ENCODE assay signal across 9 mouse cellular contexts in the genomic region with DNA sequence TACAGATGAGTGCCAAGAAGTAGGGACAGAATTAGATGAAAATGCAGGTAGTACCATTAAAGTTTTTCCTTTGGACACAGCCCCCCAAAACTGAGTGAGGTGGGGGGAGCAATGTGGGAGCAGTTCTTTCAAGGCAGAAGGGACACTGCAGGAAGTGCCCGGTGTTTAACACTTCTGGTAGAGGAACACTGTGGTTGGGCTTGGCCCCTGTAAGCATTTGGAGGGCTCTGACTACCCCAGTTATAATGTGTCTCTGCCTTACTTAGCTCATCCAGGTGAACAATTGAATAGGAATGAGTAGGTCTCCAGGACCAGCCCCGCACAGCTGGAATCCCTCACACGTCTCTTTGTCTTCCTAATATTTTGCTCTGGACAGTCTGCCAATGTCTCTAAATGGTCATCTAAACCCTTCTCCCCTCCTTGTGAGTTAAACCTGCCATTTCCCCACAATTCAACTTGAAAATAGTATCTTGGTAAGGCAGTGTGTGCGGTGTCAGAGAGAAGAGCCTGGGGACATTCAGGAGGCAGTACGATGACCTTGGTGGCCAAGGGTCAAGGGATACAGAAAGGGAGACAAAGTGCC.
DNase-seq lines count a peak whose midpoint lies in the region; ATAC-seq and TF ChIP-seq lines count a peak whose summit lies in the region.
"Had no signal": no experiment of that assay in that cellular context is flagged by ENCODE, and none has a peak within 500 bp of the region (broad histone marks: within the 10 kb centered on the region; RNA-seq: fewer than 3 reads in every experiment).

No protein-coding gene starts in this region.

- H3K36me3 ChIP-seq in lung, embryonic 14.5 days (ENCODE audit: insufficient read depth), result no peaks in the 10 kb centered on the region
- no peaks in the 10 kb centered on the region for H3K36me3 ChIP-seq in forebrain, embryonic 11.5 days (ENCODE audit: control insufficient read depth, insufficient read depth, low read length)
- no peaks in the 10 kb centered on the region for H3K36me3 ChIP-seq in intestine, postnatal 0 days (ENCODE audit: control insufficient read depth, insufficient read depth)
- no peaks in the 10 kb centered on the region for H3K36me3 ChIP-seq in neural tube, embryonic 13.5 days

- H3K9ac ChIP-seq in lung, embryonic 14.5 days, result no peak overlapping the region
- H3K9ac ChIP-seq in forebrain, embryonic 11.5 days (ENCODE audit: low read length), result no peak overlapping the region
- H3K9ac ChIP-seq in intestine, postnatal 0 days (ENCODE audit: low read depth, low read length), result no peak overlapping the region
- H3K9ac ChIP-seq in neural tube, embryonic 13.5 days, result no peak overlapping the region

- H3K4me2 ChIP-seq in lung, embryonic 14.5 days, result peak overlapping the region; percentile 38
- peak overlapping the region; percentile 38; the same call in 1 of the 2 replicates for H3K4me2 ChIP-seq in forebrain, embryonic 11.5 days (ENCODE audit: low read depth, low read length, severe bottlenecking)
- peak overlapping the region; percentile 62; the same call in 1 of the 2 replicates for H3K4me2 ChIP-seq in intestine, postnatal 0 days (replicated peaks; ENCODE audit: low read depth)
- H3K4me2 ChIP-seq in neural tube, embryonic 13.5 days, result peak overlapping the region; percentile 46

- 66% methylated on average over 5 of the region's 5 CpGs for WGBS in lung, embryonic 14.5 days
- WGBS in forebrain, embryonic 11.5 days, result 80% methylated on average over 5 of the region's 5 CpGs
- WGBS in intestine, postnatal 0 days, result 83% methylated on average over 5 of the region's 5 CpGs
- 80% methylated on average over 5 of the region's 5 CpGs for WGBS in neural tube, embryonic 13.5 days

- no peak for TF ChIP-seq CTCF in lung, embryonic 14.5 days (IDR thresholded peaks at IDR 0.05; ENCODE audit: low read depth)
- TF ChIP-seq CTCF in intestine, postnatal 0 days (IDR thresholded peaks at IDR 0.05; ENCODE audit: low read depth), result no peak

- H3K4me3 ChIP-seq in lung, embryonic 14.5 days (ENCODE audit: low read depth, low read length), result no peak overlapping the region
- H3K4me3 ChIP-seq in forebrain, embryonic 11.5 days (ENCODE audit: low read depth, low read length), result no peak overlapping the region
- no peak overlapping the region for H3K4me3 ChIP-seq in intestine, postnatal 0 days (ENCODE audit: low read depth, low read length)
- H3K4me3 ChIP-seq in neural tube, embryonic 13.5 days, result peak overlapping the region; percentile 16

- no peaks in the 10 kb centered on the region for H3K27me3 ChIP-seq in lung, embryonic 14.5 days (ENCODE audit: insufficient read depth, low read length)
- H3K27me3 ChIP-seq in forebrain, embryonic 11.5 days (ENCODE audit: control insufficient read depth, insufficient read depth, low read length), result no peaks in the 10 kb centered on the region
- no peaks in the 10 kb centered on the region for H3K27me3 ChIP-seq in intestine, postnatal 0 days (replicated peaks; ENCODE audit: control insufficient read depth, insufficient read depth, low read length)
- no peaks in the 10 kb centered on the region for H3K27me3 ChIP-seq in neural tube, embryonic 13.5 days

- no peaks in the 10 kb centered on the region for H3K9me3 ChIP-seq in lung, embryonic 14.5 days (ENCODE audit: low read depth, low read length)
- H3K9me3 ChIP-seq in forebrain, embryonic 11.5 days (ENCODE audit: control insufficient read depth, low read length), result no peaks in the 10 kb centered on the region
- H3K9me3 ChIP-seq in intestine, postnatal 0 days (ENCODE audit: control insufficient read depth), result no peaks in the 10 kb centered on the region
- no peaks in the 10 kb centered on the region for H3K9me3 ChIP-seq in neural tube, embryonic 13.5 days

- DNase-seq in lung, embryonic 14.5 days, result no peak
- no peak for DNase-seq in lung, postnatal 36 days
- no peak for DNase-seq in forebrain, embryonic 11.5 days (ENCODE audit: low spot score)
- DNase-seq: cerebellum, postnatal 25 days; lung, postnatal 14 days had no signal

- peaks cover 3% of the 10 kb centered on the region for H3K4me1 ChIP-seq in lung, embryonic 14.5 days (ENCODE audit: insufficient read depth)
- no peaks in the 10 kb centered on the region for H3K4me1 ChIP-seq in forebrain, embryonic 11.5 days (replicated peaks; ENCODE audit: control insufficient read depth, insufficient read depth, low read length)
- no peaks in the 10 kb centered on the region for H3K4me1 ChIP-seq in intestine, postnatal 0 days (replicated peaks; ENCODE audit: control insufficient read depth, insufficient read depth, low read length)
- peaks cover 10% of the 10 kb centered on the region; the same call in 1 of the 2 replicates for H3K4me1 ChIP-seq in neural tube, embryonic 13.5 days (replicated peaks)

- no peak; the same call in 1 of the 2 replicates for ATAC-seq in lung, embryonic 14.5 days (ENCODE audit: insufficient read depth)
- ATAC-seq in forebrain, embryonic 11.5 days (replicated peaks; ENCODE audit: low FRiP score), result 0 out of 2 replicates have a peak, but pooled peaks have one; percentile 8
- ATAC-seq in intestine, postnatal 0 days, result no peak
- 0 out of 2 replicates have a peak, but pooled peaks have one; percentile 26 for ATAC-seq in neural tube, embryonic 13.5 days (ENCODE audit: low read depth)
- ATAC-seq in megakaryocyte-erythroid progenitor cell, adult 5-6 weeks (replicated peaks; ENCODE audit: low FRiP score, low TSS enrichment, poor library complexity, severe bottlenecking), result no peak
- ATAC-seq in megakaryocyte progenitor cell, adult 5-6 weeks (replicated peaks; ENCODE audit: poor library complexity), result no peak

- no peak overlapping the region for H3K27ac ChIP-seq in lung, embryonic 14.5 days (ENCODE audit: low read depth)
- no peak overlapping the region for H3K27ac ChIP-seq in forebrain, embryonic 11.5 days (ENCODE audit: low read depth, low read length)
- H3K27ac ChIP-seq in intestine, postnatal 0 days (ENCODE audit: low read depth, low read length), result no peak overlapping the region
- no peak overlapping the region for H3K27ac ChIP-seq in neural tube, embryonic 13.5 days (replicated peaks)

Comparison
In these comparisons a context has a peak if more than half of its experiments do, and no peak if none do; other contexts are left out.
1. ATAC-seq: peak in forebrain, embryonic 11.5 days (single experiment) and neural tube, embryonic 13.5 days (single experiment); none in lung, embryonic 14.5 days (single experiment), intestine, postnatal 0 days (single experiment), megakaryocyte-erythroid progenitor cell, adult 5-6 weeks (single experiment) and megakaryocyte progenitor cell, adult 5-6 weeks (single experiment).
2. Peak in every context shown above with its lines, with median percentiles within 50 percentile points of each other: H3K4me2 ChIP-seq.